Mouse (Mus musculus) hindbrain, embryonic 15.5 days (tissue): ENCODE results near the gene Plcb3. TPM values are rescaled to one million over a fixed set of nuclear protein-coding genes. Genes with fewer than 3 reads are reported as not detected.

Experiments
- ATAC-seq: fragments of 200-750 bp; cut with Nextera tagmentation; 2 replicates; pipeline ENCODE4 v1.8.0; 2017; ENCODE audit warnings: low read depth, moderate number of reproducible peaks, moderate TSS enrichment; ENCODE audit not compliant: low FRiP score
- H3K27ac ChIP-seq: fragments of 300-500 bp; sonication (generic); replicated peaks from 2 replicates; pipeline ENCODE4 v1.5.1; 2015; ENCODE audit warnings: mild to moderate bottlenecking, inconsistent platforms
- H3K27me3 ChIP-seq: fragments of 300-500 bp; sonication (generic); 2 replicates; pipeline ENCODE4 v1.6.1; 2015; ENCODE audit warnings: control low read depth, inconsistent platforms
- H3K36me3 ChIP-seq: fragments of 300-500 bp; sonication (generic); 2 replicates; pipeline ENCODE4 v1.6.1; 2015; ENCODE audit warnings: control low read depth, inconsistent platforms
- H3K4me1 ChIP-seq: fragments of 300-500 bp; sonication (generic); replicated peaks from 2 replicates; pipeline ENCODE4 v1.6.1; 2015; ENCODE audit warnings: control low read depth, inconsistent platforms
- H3K4me2 ChIP-seq: fragments of 300-500 bp; sonication (generic); 2 replicates; pipeline ENCODE4 v1.6.1; 2015; ENCODE audit warnings: moderate library complexity, mild to moderate bottlenecking, inconsistent platforms
- H3K4me3 ChIP-seq: fragments of 300-500 bp; sonication (generic); 2 replicates; pipeline ENCODE4 v1.5.1; 2015; ENCODE audit warnings: mild to moderate bottlenecking, inconsistent platforms
- H3K9ac ChIP-seq: fragments of 300-500 bp; sonication (generic); 2 replicates; pipeline ENCODE4 v1.6.1; 2015; ENCODE audit warnings: inconsistent platforms
- H3K9me3 ChIP-seq: fragments of 300-500 bp; sonication (generic); 2 replicates; pipeline ENCODE4 v1.6.1; 2016; ENCODE audit warnings: control low read depth, inconsistent platforms
- WGBS: fragments of 180-500 bp; shearing (Covaris S2); methylation state at CpG from one replicate; pipeline ENCODE4 v1.1.7; 2015; 5-methylcytosine and 5-hydroxymethylcytosine counted together
- polyA plus RNA-seq: library from polyadenylated mRNA; unstranded; fragments of >200 nt; fragmentation: Nextera tagmentation; extraction: Ambion mirVana; gene quantifications from 2 replicates; pipeline ENCODE4 v1.2.1, GENCODE M21; 2015

The Plcb3 gene
- polyA plus RNA-seq, 1 experiment from 2014 or later: 13.6 TPM

DNA sequence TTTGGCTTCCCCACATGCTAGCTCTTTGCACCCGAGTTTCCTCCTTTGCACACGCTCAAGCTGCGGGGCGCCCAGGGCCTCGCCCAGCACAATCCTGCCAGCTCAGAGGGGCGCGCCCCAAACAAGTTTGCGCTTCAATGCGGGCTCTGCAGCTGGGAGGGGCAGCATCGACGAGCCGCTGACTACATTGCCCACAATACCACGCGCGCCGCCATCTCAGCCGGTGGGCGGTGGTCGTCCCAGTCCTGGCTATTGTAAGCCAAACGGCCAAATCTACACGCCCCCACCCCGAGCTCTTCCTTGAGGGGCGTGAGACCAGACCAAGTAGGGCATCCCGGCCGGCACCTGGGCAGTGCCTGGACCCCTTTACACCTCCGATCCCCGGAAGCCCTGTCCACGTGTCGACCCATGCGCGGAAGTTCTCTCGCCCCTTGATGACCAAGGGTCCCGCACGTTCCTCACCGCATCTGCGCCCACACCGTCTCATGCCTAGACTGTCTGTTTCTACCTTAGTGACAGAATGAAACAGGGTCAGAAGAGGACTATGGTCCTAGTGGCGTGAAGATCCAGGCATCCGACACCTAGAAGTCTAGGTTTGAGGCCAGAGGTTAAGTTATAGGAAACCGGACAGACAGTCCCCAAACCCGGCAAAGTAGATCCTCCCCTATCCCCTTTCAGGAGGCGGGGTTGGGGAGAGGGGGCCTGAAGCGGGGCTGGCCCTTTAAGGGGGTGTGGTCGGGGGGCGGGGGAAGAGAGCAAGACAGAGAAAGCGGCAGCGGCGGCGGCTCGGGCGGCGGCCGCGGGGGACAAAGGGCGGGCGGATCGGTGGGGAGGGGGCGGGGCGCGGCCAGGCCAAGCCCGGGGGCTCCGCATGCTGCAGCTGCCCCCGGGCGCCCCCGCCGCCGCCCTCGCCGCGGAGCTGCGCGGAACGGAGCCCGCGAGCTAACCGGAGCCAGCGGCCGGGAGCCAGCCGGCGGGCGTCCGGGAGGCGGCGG lies 1.8 kb downstream of the Plcb3 start, which contains the start of gene Ppp1r14b:
TSS of gene Ppp1r14b (plus strand) at position 758 of the 995 bp plus-strand sequence.
- Histone ChIP-seq H3K9me3 (no peaks in the 10 kb centered on the region), H3K4me3 (peak within 1 kb of the TSS; percentile 69), H3K4me2 (peak within 1 kb of the TSS; percentile 87), H3K27ac (peak within 1 kb of the TSS; percentile 91), H3K9ac (peak within 1 kb of the TSS; percentile 58), H3K36me3 (no peaks in the 10 kb centered on the region), H3K27me3 (peaks cover 7% of the 10 kb centered on the region; the same call in 1 of the 2 replicates), H3K4me1 (peaks cover 55% of the 10 kb centered on the region)
- WGBS: under 1% methylated on average over 72 of the region's 84 CpGs
- ATAC-seq: peak; percentile 67

DNA sequence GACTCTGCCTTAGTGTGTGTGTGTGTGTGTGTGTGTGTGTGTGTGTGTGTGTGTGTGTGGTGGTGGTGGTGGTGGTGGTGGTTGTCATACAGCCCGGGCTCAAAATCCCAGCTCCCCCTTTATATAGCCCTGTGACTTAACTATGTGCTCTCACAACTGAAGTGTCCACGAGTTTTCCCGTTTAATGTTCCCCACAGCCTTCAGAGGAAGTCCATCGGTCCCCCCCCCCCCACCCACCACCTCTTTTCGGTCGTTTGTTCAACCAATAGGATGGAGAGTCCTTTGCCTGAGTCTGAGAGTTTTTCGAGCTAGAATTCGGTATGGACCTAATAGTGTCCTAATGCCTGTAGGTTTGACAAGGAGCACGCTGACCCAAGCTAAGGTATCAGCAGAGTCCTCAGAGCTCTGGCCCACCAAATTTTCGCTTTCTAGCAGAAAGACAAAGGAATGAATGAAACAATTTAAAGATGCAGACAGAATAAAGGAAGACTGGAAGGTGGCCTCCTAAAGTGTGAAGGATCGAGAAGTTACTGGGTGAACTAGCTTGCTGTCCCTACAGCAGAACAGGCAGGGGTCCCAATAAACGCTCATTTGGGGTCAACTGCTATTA lies 2.6 kb downstream of the Plcb3 start:
- Histone ChIP-seq H3K27me3 (peaks cover 11% of the 10 kb centered on the region; the same call in 1 of the 2 replicates), H3K9ac (peak overlapping the region; percentile 58), H3K4me1 (peaks cover 49% of the 10 kb centered on the region), H3K4me2 (peak overlapping the region; percentile 87), H3K4me3 (peak overlapping the region; percentile 69), H3K36me3 (no peaks in the 10 kb centered on the region), H3K27ac (peak overlapping the region; percentile 91), H3K9me3 (no peaks in the 10 kb centered on the region)
- ATAC-seq: no peak
- WGBS: 40% methylated on average over 12 of the region's 12 CpGs

DNA sequence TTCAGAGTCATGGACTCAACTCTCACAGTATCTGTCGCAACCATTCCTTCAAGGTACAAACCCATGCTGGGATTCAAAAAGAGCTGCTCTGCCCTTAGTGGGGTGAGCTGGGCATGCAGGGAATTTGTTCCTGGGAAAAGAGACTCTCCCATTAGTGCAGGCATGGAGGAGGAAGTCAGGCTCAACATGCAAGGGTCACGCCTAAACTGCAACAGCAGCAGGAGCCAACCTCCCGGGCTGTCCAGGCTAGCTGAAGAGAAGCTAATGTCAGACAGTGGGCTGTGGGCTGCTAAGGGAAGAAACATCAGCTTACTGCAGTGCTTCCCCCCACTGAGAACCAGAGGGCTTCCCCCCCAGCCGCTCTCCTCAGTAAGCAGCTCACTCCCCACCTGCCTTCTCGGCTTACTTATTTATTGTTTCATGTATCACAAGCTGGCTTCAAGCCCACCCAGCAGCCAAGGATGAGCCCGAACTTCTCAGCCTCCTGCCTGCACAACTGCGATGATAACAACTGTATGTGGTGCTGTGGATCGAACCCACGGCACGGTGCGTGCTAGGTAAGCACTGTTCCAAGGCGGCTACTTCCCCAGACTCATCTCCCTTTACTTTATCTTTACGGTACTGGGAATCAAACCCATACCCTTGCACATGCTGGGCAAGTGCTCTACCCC lies 3.9 kb downstream of the Plcb3 start:
- H3K9me3 ChIP-seq: no peaks in the 10 kb centered on the region
- H3K4me2 ChIP-seq: no peak overlapping the region
- H3K36me3 ChIP-seq: no peaks in the 10 kb centered on the region
- no peak overlapping the region for H3K9ac ChIP-seq
- H3K4me3 ChIP-seq: no peak overlapping the region
- WGBS: 84% methylated on average over 13 of the region's 13 CpGs
- H3K27ac ChIP-seq: no peak overlapping the region
- H3K4me1 ChIP-seq: peaks cover 36% of the 10 kb centered on the region
- peaks cover 16% of the 10 kb centered on the region for H3K27me3 ChIP-seq
- no peak for ATAC-seq

DNA sequence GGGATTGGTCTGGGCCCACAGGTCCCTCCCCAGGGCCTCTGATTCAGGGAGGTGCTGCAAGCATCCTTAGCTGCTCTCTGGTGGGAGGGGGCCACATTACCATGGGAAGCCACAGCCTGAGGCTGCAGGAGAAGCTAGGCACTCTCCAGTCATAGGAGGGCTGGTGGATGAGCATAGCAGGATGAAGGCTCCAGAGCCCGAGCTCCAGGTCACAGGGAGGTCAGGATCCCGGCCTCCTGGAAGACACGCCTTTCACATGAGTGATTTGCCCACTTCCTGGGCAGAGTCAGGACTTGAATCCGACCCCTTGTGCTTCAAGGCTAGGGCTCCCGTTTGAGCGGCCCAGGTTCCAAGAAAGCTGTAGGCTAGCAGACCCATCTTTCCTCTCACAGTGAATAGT lies 4.6 kb downstream of the Plcb3 start:
- Histone ChIP-seq H3K4me3 (no peak overlapping the region), H3K9ac (no peak overlapping the region), H3K4me2 (no peak overlapping the region), H3K36me3 (no peaks in the 10 kb centered on the region), H3K9me3 (no peaks in the 10 kb centered on the region), H3K27me3 (peaks cover 16% of the 10 kb centered on the region), H3K4me1 (peaks cover 28% of the 10 kb centered on the region), H3K27ac (no peak overlapping the region)
- 35% methylated on average over 6 of the region's 6 CpGs for WGBS
- no peak for ATAC-seq

DNA sequence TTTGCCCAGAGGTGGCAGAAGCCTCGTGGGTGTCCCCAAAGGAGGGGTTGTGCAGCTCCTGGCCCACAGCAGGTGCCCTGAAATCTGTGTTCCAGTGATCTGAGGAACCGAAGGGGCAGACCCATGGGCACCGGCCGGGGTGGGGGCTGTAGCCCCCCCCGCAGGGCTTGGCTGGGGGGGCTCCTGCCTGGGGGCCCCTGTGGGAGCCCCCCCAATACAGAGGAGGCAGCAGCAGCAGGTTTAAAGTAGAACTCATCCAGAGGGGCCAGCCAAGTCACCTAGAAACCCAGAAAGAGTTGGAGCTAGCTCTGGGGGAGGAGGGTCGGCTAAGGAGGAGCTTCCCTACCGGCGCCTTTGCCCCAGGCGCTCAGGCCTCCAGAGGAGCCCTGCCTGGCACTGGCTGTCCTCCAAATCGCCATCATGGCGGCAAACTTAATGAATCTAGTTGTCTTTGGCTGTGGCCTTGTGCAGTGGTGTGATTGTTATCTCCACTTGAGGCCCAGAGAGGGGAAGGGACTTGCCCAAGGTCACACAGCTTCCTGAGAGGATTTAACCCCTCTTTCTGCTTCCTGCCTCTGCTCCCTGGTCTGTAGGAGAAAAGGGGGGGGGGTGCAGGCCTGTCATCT lies 5.7 kb downstream of the Plcb3 start:
- 22% methylated on average over 11 of the region's 11 CpGs for WGBS
- ATAC-seq: no peak
- no peaks in the 10 kb centered on the region for H3K9me3 ChIP-seq
- H3K27ac ChIP-seq: no peak overlapping the region
- H3K9ac ChIP-seq: no peak overlapping the region
- 0 out of 2 replicates have a peak overlapping the region, but pooled peaks have one; percentile 38 for H3K4me3 ChIP-seq
- H3K4me1 ChIP-seq: peaks cover 19% of the 10 kb centered on the region
- H3K36me3 ChIP-seq: no peaks in the 10 kb centered on the region
- H3K4me2 ChIP-seq: peak overlapping the region; percentile 55; the same call in 1 of the 2 replicates
- H3K27me3 ChIP-seq: peaks cover 16% of the 10 kb centered on the region

DNA sequence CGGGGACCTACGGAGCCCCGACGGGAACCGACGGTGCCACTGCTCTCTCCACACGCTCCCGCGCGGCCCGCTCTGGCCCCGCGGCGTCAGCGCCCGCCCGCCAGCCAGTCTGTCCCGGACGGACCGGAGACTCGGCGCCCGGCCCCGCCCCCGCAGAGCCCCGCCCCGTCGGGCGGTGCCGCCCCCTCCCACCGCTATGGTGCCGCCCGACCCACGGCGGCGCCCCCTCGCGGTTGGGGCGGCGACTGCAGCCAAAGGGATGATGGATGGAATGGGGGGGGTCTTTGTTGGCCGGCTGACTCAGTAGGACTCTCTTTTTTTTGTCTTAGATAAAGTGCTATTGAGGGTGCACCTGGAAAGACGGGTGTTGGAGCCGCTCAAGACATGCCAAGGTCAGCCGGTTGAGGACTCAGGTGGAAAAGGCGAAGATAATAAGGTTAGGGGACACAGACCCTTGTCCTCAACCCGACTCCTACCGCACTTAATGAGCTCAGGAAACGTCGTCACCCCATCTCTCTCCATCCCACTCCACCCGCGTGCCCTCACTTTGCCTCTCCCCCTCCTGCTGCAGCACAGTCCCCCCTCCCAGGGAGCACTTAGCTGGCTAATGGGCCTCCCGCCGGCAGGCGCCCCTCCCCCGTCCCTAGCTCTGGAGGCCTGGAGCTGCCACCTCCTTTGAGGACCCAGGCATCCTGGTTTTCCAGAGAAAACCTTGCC lies 6.4 kb downstream of the Plcb3 start:
- WGBS: 1% methylated on average over 41 of the region's 55 CpGs
- Histone ChIP-seq H3K27me3 (peaks cover 16% of the 10 kb centered on the region), H3K9me3 (no peaks in the 10 kb centered on the region), H3K9ac (0 out of 2 replicates have a peak overlapping the region, but pooled peaks have one; percentile 24), H3K4me1 (peaks cover 19% of the 10 kb centered on the region), H3K4me3 (peak overlapping the region; percentile 38), H3K27ac (no peak overlapping the region), H3K36me3 (no peaks in the 10 kb centered on the region), H3K4me2 (peak overlapping the region; percentile 55)
- no peak for ATAC-seq

DNA sequence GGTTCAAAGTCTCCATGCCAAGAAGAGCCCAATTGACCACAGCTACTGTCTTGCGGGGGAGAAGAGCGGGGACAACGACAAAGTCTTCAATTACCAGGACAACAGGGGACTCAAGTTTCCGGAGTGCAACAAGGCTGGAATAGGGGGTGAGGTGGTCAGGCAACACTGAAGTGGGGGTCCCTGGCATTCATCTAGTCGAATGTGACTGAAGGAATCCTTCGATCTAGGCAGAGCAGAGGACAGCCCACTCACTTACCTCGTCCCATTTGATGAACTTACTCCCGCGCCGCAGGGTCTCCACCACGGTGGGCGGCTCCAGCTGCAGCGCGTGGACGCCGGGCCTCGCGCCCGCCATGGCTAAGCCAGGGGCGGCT lies 7.0 kb downstream of the Plcb3 start:
- WGBS: 1% methylated on average over 11 of the region's 20 CpGs
- H3K27me3 ChIP-seq: peaks cover 16% of the 10 kb centered on the region
- peak overlapping the region; percentile 55 for H3K4me2 ChIP-seq
- ATAC-seq: no peak
- no peaks in the 10 kb centered on the region for H3K36me3 ChIP-seq
- peak overlapping the region; percentile 38 for H3K4me3 ChIP-seq
- no peak overlapping the region for H3K27ac ChIP-seq
- 0 out of 2 replicates have a peak overlapping the region, but pooled peaks have one; percentile 24 for H3K9ac ChIP-seq
- H3K4me1 ChIP-seq: peaks cover 19% of the 10 kb centered on the region
- H3K9me3 ChIP-seq: no peaks in the 10 kb centered on the region

DNA sequence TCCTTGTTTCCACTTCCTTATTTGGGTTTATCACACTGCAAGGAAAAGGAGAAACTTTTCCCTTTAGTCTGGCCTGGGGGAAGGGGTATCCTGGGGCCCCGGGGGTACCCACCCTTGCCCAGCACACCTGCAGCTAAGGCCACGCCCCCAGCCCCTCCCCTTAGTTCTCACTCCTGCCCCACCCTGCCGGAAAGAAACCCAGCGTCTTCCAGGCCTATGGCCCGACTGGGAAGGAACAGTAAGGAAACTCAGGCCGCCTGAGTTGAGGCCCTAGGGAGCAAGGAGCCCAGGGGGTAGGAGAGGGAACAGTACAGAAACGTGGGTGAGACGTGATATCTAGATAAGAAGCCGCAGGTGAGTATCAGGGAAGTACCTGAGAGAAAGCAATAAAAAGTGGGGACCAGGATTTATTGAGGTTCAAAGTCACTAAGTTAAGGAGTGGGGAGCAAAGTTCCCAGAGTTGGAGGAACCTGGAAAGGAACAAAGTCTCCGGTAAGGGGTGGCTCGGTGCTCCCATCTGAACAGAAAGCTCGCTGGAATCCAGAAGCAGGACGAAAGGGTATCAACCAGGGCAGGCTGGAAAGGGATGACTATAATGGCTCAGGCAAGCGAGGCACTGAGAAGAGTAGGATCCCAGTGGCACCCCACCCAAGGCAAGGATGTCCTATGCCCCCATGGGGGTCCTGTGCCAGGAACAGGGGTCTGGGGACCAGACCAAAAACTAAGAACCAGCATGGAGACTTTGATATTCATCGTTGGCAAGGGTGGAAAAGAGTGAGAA lies 7.6 kb downstream of the Plcb3 start:
- H3K27me3 ChIP-seq: peaks cover 16% of the 10 kb centered on the region
- ATAC-seq: no peak
- H3K9ac ChIP-seq: no peak overlapping the region
- 17% methylated on average over 15 of the region's 15 CpGs for WGBS
- no peaks in the 10 kb centered on the region for H3K9me3 ChIP-seq
- peaks cover 14% of the 10 kb centered on the region for H3K4me1 ChIP-seq
- H3K36me3 ChIP-seq: no peaks in the 10 kb centered on the region
- peak overlapping the region; percentile 38 for H3K4me3 ChIP-seq
- H3K27ac ChIP-seq: no peak overlapping the region
- peak overlapping the region; percentile 55 for H3K4me2 ChIP-seq

DNA sequence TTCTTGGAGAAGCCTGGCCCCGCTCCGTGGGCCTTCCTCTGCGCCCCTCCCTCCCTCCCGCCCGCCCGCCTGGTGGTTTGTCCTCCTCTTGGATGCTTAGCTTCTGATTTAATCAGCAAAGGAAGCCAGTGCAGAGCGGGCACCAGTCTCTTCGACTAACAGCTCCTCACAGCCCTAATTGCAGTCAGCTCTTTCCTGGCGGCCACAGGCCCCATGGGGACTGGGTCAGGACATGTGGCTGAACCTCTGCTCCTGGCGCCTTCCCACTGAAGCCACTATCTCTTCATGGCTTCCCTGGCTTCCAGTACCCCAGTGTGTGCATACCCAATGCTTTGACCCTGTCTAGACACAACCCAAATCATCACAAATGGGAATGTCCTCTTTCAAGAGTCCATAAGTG lies 19.8 kb downstream of the Plcb3 start:
- Histone ChIP-seq H3K36me3 (no peaks in the 10 kb centered on the region), H3K4me2 (no peak overlapping the region), H3K9me3 (no peaks in the 10 kb centered on the region), H3K27ac (no peak overlapping the region), H3K4me3 (no peak overlapping the region), H3K4me1 (peaks cover 14% of the 10 kb centered on the region), H3K9ac (no peak overlapping the region), H3K27me3 (no peaks in the 10 kb centered on the region)
- 73% methylated on average over 10 of the region's 10 CpGs for WGBS
- no peak for ATAC-seq

DNA sequence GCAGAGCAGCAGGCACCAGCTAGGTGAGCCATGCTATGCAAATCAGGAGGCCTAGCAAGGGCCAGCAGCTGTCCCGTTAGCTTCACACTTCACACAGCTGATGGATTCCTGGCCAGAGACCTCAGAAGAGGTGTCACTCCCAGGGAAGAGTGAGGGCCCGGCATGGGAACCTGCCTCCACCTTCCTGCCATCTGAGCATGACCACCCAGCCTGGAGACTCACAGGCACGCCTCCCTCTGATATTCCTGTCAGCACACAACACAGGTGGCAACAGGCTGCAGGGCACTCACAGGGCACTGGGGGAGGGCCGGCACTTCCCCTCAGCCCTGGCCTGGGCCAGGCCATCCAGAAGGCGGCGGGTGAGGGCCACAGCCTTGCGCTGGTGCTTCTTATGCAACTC lies 20.8 kb downstream of the Plcb3 start:
- Histone ChIP-seq H3K9ac (no peak overlapping the region), H3K4me3 (no peak overlapping the region), H3K9me3 (no peaks in the 10 kb centered on the region), H3K4me1 (peaks cover 15% of the 10 kb centered on the region), H3K36me3 (no peaks in the 10 kb centered on the region), H3K4me2 (no peak overlapping the region), H3K27ac (no peak overlapping the region), H3K27me3 (no peaks in the 10 kb centered on the region)
- no peak for ATAC-seq
- WGBS: 87% methylated on average over 7 of the region's 7 CpGs
